Mouse (Mus musculus): Measurements from ENCODE around the gene Hmces. TPM values are rescaled to one million over a fixed set of nuclear protein-coding genes. Genes with fewer than 3 reads are reported as not detected.
"Not testable (repeated sequence)": the region's sequence is repeated elsewhere in the genome, so short reads cannot be mapped to it uniquely, and the experiment has no call there.

Gene Hmces
- polyA plus RNA-seq, 1 experiment from 2014 or later, result 40.5 TPM

DNA sequence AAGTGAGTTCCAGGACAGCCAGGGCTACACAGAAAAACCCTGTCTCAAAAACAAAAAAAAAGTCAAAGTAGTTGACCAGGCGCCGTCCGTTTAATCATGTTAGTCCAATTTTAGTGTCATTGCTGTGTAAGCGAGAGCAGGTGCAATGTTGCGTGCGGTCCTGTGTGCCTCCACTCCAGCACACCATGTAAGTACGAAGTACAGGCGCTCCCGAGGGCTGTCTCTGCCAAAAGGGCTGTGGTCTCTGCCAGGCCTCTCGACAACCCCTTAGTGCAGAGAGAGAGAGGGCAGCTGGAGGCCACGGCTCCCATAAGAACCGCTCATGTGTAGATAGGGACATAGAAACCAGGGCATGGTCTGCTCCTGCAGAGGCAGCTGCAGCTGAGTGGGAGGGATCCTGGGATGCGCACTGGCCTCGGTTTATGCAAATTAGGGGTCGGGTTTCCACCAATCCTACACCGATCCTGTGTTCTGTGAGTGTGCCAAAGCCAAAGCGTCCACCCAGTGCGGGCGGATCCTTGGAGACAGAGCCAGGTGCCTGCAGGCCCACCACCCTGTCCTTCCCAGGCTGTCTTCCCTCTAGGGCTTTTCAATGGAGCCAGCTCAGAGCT, 23.5 kb downstream of the Hmces start:
- Histone ChIP-seq H3K4me1 (ENCODE audit: control insufficient read depth, insufficient read depth, low read length) (peaks cover 3% of the 10 kb centered on the region; the same call in 1 of the 2 replicates), H3K36me3 (ENCODE audit: control insufficient read depth, insufficient read depth, low read length) (peaks cover 40% of the 10 kb centered on the region), H3K4me2 (ENCODE audit: low read length) (no peak overlapping the region), H3K27me3 (ENCODE audit: control insufficient read depth, insufficient read depth, low read length) (no peaks in the 10 kb centered on the region), H3K4me3 (replicated peaks; ENCODE audit: low read depth, low read length) (no peak overlapping the region), H3K9me3 (ENCODE audit: control insufficient read depth, low read length) (no peaks in the 10 kb centered on the region), H3K9ac (replicated peaks; ENCODE audit: low read length) (0 out of 2 replicates have a peak overlapping the region, but pooled peaks have one; percentile 0), H3K27ac (replicated peaks; ENCODE audit: low read depth, low read length) (peak overlapping the region; percentile 57; the same call in 1 of the 2 replicates)
- WGBS, result 35% methylated on average over 19 of the region's 19 CpGs
- DNase-seq (peak; percentile 75), ATAC-seq (ENCODE audit: low FRiP score, low TSS enrichment) (peak; percentile 70)

- 79% methylated on average over 3 of the region's 3 CpGs for WGBS
- DNase-seq (no peak), ATAC-seq (ENCODE audit: low FRiP score, low TSS enrichment) (no peak)
- no peaks in the 10 kb centered on the region for H3K27me3 ChIP-seq (ENCODE audit: control insufficient read depth, insufficient read depth, low read length)
- no peak overlapping the region for H3K27ac ChIP-seq (replicated peaks; ENCODE audit: low read depth, low read length)
- no peak overlapping the region for H3K4me2 ChIP-seq (ENCODE audit: low read length)
- H3K4me1 ChIP-seq (ENCODE audit: control insufficient read depth, insufficient read depth, low read length), result peaks cover 3% of the 10 kb centered on the region; the same call in 1 of the 2 replicates
- no peak overlapping the region for H3K9ac ChIP-seq (replicated peaks; ENCODE audit: low read length)
- H3K4me3 ChIP-seq (replicated peaks; ENCODE audit: low read depth, low read length), result no peak overlapping the region
- H3K36me3 ChIP-seq (ENCODE audit: control insufficient read depth, insufficient read depth, low read length), result peaks cover 27% of the 10 kb centered on the region
- no peaks in the 10 kb centered on the region for H3K9me3 ChIP-seq (ENCODE audit: control insufficient read depth, low read length)
Observed at GRCm38 (mm10) chr6:87938941-87939340, 25.2 kb downstream of the Hmces start.

- WGBS, result 87% methylated on average over 7 of the region's 7 CpGs
- Histone ChIP-seq H3K36me3 (ENCODE audit: control insufficient read depth, insufficient read depth, low read length) (no peaks in the 10 kb centered on the region), H3K4me1 (ENCODE audit: control insufficient read depth, insufficient read depth, low read length) (peaks cover 3% of the 10 kb centered on the region; the same call in 1 of the 2 replicates), H3K27ac (replicated peaks; ENCODE audit: low read depth, low read length) (no peak overlapping the region), H3K4me3 (replicated peaks; ENCODE audit: low read depth, low read length) (no peak overlapping the region), H3K27me3 (ENCODE audit: control insufficient read depth, insufficient read depth, low read length) (no peaks in the 10 kb centered on the region), H3K9me3 (ENCODE audit: control insufficient read depth, low read length) (no peaks in the 10 kb centered on the region), H3K9ac (replicated peaks; ENCODE audit: low read length) (no peak overlapping the region), H3K4me2 (ENCODE audit: low read length) (no peak overlapping the region)
- ATAC-seq (ENCODE audit: low FRiP score, low TSS enrichment) (no peak), DNase-seq (no peak)
Observed at GRCm38 (mm10) chr6:87942179-87942578, 28.4 kb downstream of the Hmces start.

GRCm38 (mm10) chr6:87962457-87962856, 48.7 kb downstream of the Hmces start:
- not testable (repeated sequence) for ATAC-seq (ENCODE audit: low FRiP score, low TSS enrichment); H3K4me2 ChIP-seq (ENCODE audit: low read length); H3K36me3 ChIP-seq (ENCODE audit: control insufficient read depth, insufficient read depth, low read length); H3K9ac ChIP-seq (replicated peaks; ENCODE audit: low read length); H3K27ac ChIP-seq (replicated peaks; ENCODE audit: low read depth, low read length); DNase-seq; H3K9me3 ChIP-seq (ENCODE audit: control insufficient read depth, low read length); H3K4me3 ChIP-seq (replicated peaks; ENCODE audit: low read depth, low read length); H3K27me3 ChIP-seq (ENCODE audit: control insufficient read depth, insufficient read depth, low read length); H3K4me1 ChIP-seq (ENCODE audit: control insufficient read depth, insufficient read depth, low read length)
- 65% methylated on average over 4 of the region's 4 CpGs for WGBS

DNA sequence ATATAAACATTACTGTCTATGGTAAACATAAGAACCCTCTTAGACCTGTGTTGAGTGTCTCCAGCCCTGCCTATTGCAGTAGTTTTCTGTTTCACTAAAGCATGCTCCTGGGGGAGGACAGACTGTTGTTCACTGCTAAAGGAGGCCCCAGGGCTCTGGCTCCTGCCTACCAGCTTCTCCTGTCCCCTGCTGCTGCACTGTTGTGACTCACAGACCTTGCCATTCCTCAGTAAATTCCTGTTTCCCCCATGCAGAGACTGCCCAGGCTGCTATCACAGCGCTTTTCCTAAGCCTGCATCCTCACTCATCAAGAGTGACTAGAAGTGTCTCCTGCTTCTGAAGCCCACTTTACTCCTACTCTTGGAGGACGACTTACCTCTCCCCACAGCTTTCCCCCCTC, 56.3 kb downstream of the Hmces start:
- Histone ChIP-seq H3K27me3 (ENCODE audit: control insufficient read depth, insufficient read depth, low read length) (no peaks in the 10 kb centered on the region), H3K27ac (replicated peaks; ENCODE audit: low read depth, low read length) (no peak overlapping the region), H3K4me3 (replicated peaks; ENCODE audit: low read depth, low read length) (no peak overlapping the region), H3K9me3 (ENCODE audit: control insufficient read depth, low read length) (no peaks in the 10 kb centered on the region), H3K9ac (replicated peaks; ENCODE audit: low read length) (no peak overlapping the region), H3K4me2 (ENCODE audit: low read length) (no peak overlapping the region), H3K4me1 (ENCODE audit: control insufficient read depth, insufficient read depth, low read length) (no peaks in the 10 kb centered on the region), H3K36me3 (ENCODE audit: control insufficient read depth, insufficient read depth, low read length) (no peaks in the 10 kb centered on the region)
- DNase-seq (no peak), ATAC-seq (ENCODE audit: low FRiP score, low TSS enrichment) (no peak)
- WGBS, result 11% methylated on average over 2 of the region's 2 CpGs

GRCm38 (mm10) chr6:87979728-87980127, 66.0 kb downstream of the Hmces start:
- Histone ChIP-seq H3K27ac (replicated peaks; ENCODE audit: low read depth, low read length) (peak overlapping the region; percentile 92), H3K9me3 (ENCODE audit: control insufficient read depth, low read length) (no peaks in the 10 kb centered on the region), H3K36me3 (ENCODE audit: control insufficient read depth, insufficient read depth, low read length) (peaks cover 15% of the 10 kb centered on the region), H3K27me3 (ENCODE audit: control insufficient read depth, insufficient read depth, low read length) (no peaks in the 10 kb centered on the region), H3K9ac (replicated peaks; ENCODE audit: low read length) (peak overlapping the region; percentile 91; the same call in 1 of the 2 replicates), H3K4me3 (replicated peaks; ENCODE audit: low read depth, low read length) (peak overlapping the region; percentile 97), H3K4me1 (ENCODE audit: control insufficient read depth, insufficient read depth, low read length) (peaks cover 15% of the 10 kb centered on the region), H3K4me2 (ENCODE audit: low read length) (peak overlapping the region; percentile 81)
- DNase-seq (no peak), ATAC-seq (ENCODE audit: low FRiP score, low TSS enrichment) (no peak)
- WGBS, result 66% methylated on average over 3 of the region's 3 CpGs

DNA sequence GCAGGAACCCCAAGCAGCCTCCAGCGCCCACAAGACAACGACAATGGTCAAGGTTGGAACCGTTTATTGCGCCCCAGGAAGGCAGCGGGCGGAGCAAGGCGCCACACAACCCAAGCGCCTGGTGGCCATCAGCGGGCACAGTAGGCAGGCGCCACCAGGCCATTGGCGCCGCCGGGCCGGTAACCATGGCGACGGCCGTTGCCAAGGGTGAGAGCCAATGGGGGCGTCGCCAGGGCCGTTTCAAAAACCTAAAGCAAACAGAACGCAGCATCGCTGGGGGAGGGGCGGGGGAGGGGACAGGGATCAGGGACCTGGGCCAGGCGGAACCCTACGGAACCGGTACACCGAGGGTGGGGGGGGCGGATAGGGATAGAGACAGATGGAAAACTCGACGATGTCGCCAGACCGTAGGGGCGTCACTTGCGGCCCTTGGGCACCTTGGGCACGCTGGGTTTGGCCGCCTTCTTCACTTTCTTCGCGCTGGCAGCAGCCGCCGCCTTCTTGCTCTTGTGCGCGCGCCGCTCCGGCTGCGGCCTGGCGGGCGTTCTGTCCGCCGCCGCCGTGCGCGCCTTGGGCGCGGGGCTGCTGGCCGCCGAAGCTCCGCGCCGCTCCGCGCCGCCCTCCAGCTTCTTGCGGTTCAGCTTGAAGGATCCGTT, 66.8 kb downstream of the Hmces start:
- peak overlapping the region; percentile 92 for H3K27ac ChIP-seq (replicated peaks; ENCODE audit: low read depth, low read length)
- H3K9ac ChIP-seq (replicated peaks; ENCODE audit: low read length), result peak overlapping the region; percentile 91
- peaks cover 15% of the 10 kb centered on the region for H3K4me1 ChIP-seq (ENCODE audit: control insufficient read depth, insufficient read depth, low read length)
- under 1% methylated on average over 66 of the region's 66 CpGs for WGBS
- DNase-seq, result peak; percentile 96
- peak overlapping the region; percentile 81 for H3K4me2 ChIP-seq (ENCODE audit: low read length)
- ATAC-seq (ENCODE audit: low FRiP score, low TSS enrichment), result peak; percentile 89
- H3K27me3 ChIP-seq (ENCODE audit: control insufficient read depth, insufficient read depth, low read length), result no peaks in the 10 kb centered on the region
- no peaks in the 10 kb centered on the region for H3K9me3 ChIP-seq (ENCODE audit: control insufficient read depth, low read length)
- H3K4me3 ChIP-seq (replicated peaks; ENCODE audit: low read depth, low read length), result peak overlapping the region; percentile 97
- peaks cover 22% of the 10 kb centered on the region for H3K36me3 ChIP-seq (ENCODE audit: control insufficient read depth, insufficient read depth, low read length)

DNA sequence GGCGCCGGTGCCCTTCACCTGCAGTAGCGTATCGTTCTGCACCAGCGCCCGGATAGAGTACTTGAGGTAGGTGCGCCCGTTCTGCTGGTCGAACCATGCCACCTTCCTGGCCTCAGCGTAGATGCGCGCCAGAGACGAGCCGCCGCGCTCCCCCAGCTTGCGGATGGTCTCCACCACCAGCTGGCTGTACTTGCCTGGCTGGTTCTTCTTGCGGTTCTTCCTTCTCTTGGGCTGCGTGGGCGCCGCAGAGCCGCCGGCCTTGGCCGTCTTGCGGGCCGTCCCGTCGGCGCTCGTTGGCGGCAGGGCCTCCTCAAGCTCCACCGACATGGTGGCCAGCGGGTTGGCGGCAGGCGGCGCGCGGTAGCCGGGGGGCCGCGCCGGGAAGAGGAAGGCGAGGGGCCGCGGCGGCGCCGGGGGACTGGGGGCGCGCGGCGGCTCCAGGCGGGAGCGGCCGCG, 67.3 kb downstream of the Hmces start:
- Histone ChIP-seq H3K36me3 (ENCODE audit: control insufficient read depth, insufficient read depth, low read length) (peaks cover 22% of the 10 kb centered on the region), H3K27me3 (ENCODE audit: control insufficient read depth, insufficient read depth, low read length) (no peaks in the 10 kb centered on the region), H3K27ac (replicated peaks; ENCODE audit: low read depth, low read length) (peak overlapping the region; percentile 92), H3K4me2 (ENCODE audit: low read length) (peak overlapping the region; percentile 81), H3K9ac (replicated peaks; ENCODE audit: low read length) (peak overlapping the region; percentile 91), H3K4me1 (ENCODE audit: control insufficient read depth, insufficient read depth, low read length) (peaks cover 15% of the 10 kb centered on the region), H3K9me3 (ENCODE audit: control insufficient read depth, low read length) (no peaks in the 10 kb centered on the region), H3K4me3 (replicated peaks; ENCODE audit: low read depth, low read length) (peak overlapping the region; percentile 97)
- WGBS, result under 1% methylated on average over 56 of the region's 56 CpGs
- DNase-seq (no peak), ATAC-seq (ENCODE audit: low FRiP score, low TSS enrichment) (peak; percentile 55)

All from midbrain, embryonic 14.5 days (tissue).